Mouse (Mus musculus) thymus, postnatal 14 days (tissue): ENCODE results near the gene Tubgcp3.
"Not testable (repeated sequence)": the region's sequence is repeated elsewhere in the genome, so short reads cannot be mapped to it uniquely, and the experiment has no call there.

Source experiments
- DNase-seq: peaks from one replicate; pipeline ENCODE4 v3.0.0; 2021

Tubgcp3 gene

DNA sequence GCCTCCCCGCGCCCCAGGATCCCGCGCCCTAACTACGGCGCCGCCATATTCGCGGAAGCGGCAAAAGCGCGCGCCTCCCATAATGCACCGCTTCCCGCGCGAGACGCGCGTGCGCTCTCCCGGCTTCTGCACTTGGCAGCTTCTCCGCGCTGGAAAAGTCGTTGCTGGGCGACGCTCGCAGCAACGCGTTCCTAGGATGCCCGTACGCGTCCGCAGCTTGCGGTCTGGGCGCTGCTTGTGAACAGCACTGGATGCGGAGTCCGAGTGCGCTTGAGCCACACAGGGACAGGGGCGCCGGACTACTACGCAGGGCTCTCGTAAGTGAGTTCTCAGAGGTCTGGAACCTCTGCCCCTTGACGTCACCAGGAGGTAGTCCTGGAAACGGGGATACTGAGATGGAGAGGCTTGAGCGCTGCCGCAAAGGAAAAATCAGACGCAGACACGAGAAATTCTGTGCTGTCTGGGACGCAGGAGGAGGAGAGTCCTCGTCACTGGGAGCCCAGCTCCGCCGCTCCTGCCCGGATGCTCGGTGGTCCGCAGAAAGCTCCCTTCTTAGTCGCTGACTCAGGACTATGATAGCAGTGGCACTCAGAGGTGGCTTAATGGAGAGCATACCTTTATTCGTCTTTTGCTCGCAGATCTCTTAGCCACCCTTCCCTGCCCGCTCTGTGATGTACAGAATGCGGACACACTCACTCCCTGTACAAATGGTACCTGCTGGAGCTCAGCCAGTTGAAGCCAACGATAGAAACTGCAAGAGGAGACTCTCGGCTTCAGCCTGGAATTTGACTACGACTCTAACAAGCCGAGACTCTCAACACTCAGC, at the start of gene Tubgcp3:
Tubgcp3 (minus strand) TSS at position 193 of the 826 bp plus-strand sequence.
- DNase-seq, result peak; percentile 91

DNA sequence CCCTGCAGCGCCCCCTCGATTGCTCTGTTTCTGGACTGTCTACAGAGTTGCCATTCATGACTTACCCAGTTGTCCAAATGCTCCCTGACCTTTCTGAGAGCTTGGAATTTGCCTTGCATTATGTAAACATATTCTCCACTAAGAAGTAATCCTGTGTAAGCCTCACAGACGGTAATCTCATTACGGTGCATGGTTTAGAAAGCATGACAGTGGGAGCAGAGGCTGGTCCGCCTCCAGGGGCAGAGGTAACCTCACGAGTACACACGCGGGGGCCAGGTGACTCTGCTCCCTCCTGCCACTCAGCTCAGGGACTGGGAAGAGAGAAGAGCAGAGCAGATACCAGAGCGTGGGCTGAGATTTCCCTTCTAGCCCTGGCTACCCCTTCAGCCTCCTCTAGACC, 47.0 kb upstream of the Tubgcp3 start:
- no peak for DNase-seq

DNA sequence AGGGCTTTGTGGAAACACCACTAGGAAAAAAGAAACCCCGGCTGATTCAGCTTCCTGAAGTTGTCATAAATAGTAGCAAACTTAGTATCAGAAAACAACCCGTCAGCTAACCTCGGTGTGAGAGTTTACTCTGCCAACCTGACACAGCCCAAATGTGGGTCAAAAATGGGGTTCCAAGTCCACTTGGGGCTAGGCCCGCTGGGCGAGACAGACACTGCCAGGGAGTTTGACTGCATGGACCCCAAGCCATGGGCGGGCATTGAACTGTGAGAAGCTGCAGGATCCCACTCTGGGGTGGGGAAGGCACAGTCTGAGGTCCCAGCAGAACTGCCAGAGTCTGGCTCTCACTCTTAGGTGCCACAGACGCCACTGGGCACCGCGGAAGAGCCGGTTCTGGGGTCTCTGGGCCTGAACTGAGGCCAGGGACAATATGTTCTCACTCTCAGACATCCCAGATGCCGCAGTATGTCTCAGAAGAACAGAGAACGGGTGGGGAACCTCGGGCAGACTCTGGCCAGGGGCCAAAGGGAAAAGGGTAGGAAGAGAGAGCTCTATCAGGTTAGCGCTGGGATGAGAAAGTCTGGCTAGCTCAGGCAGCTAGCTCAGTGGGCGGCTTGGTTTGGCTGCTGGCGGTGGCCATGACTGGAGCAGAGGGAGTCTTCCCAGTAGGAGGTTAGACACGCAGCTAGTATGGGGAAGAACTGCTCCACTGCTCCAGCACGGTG, 44.0 kb upstream of the Tubgcp3 start:
- no peak for DNase-seq

DNA sequence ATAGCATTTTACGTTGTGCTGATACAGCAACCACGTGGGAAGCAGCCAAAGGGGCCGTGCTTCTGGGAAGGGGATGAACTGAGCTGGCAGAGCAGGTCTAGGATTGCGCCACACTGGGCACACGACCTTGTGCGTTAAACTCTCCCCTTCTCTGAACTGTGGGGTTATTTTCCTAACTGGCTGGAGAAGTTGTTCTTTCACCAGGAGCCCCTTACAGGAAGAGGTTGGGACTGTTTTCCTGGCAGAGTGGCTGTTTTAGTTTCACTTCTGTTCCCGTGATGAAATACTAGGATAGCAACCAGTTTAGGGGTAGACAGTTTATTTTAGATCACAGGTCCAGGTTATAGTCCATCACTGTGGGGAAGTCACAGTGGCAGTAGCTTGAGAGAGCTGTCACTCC, 39.6 kb upstream of the Tubgcp3 start:
- no peak for DNase-seq

DNA sequence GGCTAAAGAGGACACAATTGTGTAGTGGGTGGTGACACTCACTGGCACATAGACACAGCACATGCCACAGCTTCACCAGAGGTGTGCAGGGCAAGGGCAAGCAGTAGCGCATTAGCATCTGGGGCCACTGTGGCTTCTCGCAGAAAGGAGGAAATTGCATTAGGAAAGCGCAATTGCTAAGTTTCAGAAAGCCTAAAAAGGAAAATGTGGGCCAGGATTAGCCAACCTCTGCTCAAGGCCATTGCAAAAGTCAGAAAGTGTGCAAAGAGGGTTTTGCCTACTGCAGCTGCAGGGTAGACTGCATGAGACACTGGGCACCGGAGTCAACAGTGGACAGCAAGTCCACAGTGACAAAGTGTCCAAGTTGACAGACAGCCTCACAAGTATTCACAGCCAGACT, 31.5 kb upstream of the Tubgcp3 start:
- DNase-seq, result no peak

DNA sequence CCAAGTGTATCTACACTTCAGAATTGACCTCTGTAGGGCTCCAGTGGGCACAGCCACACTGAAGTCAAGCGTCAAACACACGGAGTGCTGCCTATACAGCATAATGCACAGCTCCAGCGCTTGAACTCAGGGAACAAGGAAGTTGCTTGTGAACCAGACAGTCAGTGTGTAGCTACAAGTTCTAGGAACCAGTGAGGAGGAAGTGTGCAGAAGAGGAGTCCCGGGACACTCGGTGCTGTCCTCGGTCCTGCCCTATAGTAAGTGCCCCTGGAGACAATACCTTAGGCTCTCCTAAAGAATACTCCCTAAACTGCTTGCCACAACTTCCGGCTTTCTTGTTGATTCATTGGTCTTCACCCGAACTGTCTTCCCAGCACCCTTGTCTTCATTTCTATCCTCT, 30.2 kb upstream of the Tubgcp3 start:
- no peak for DNase-seq

DNA sequence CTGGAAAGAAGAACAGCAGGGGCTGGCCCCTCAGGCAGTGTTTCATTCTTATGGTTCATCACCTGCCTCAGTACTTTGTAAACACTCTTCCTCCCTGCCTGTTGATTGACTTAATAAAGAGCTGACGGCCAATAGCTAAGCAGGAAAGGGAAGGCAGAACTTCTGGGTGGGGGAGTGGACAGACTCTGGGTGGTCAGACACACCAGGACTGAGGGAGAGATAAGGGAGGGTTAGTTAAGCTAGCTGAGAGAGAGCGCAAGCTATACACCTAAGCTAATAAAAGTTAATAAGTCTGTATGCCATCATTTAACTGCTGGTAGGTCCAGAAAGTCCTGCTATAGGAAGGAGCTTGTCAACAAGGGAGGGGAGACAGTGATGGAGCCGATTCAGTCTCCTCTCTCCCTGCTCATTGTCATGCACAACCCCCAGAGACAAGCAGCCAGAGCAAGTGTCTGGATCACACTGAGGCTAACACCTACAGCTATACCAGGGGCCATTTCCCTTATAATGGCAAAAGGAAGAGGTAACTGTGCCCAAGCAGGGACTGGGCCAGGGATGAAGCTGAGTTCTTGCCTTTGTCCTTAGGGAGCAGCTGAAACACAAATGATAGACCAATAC, 26.7 kb upstream of the Tubgcp3 start:
- DNase-seq, result no peak

DNA sequence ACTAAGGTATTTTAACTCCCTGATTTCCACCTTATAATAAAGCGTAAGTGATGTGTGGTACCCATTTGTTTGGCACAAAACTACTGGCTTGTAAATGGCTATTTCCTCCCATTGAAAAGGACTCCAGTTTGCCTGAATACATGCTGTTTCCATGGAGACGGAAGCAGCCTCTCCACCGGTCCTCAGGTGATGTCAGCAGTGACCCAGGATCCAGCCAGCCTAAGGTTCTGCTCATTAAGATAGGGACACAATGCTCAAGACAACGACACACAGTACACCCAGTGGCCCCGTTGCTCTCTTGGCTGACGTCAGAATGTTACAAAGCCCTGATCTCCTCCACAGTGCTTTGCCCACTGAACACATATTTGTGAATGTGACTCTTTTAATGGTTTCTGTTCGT, 16.8 kb upstream of the Tubgcp3 start:
- no peak for DNase-seq

DNA sequence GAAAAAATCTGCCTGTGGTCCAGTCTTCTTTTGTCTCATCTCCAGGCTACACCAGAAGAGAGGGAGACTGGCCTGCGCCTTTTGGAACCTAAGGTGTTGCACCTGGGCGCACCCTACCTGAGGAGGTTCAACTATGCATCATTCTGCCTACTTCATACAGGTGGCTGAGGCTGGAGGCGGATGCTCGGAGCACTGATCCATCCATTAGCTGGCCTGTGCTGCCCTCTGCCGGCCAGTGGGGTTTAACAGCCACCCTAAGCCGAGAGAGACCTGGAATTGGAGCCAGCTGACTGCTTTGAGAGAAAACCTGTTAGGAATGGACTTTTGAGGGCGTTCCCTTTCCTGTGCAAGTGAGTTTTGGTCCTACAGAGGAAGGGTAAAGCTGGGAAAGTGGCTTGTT, 5.5 kb upstream of the Tubgcp3 start:
- DNase-seq, result peak; percentile 81

DNA sequence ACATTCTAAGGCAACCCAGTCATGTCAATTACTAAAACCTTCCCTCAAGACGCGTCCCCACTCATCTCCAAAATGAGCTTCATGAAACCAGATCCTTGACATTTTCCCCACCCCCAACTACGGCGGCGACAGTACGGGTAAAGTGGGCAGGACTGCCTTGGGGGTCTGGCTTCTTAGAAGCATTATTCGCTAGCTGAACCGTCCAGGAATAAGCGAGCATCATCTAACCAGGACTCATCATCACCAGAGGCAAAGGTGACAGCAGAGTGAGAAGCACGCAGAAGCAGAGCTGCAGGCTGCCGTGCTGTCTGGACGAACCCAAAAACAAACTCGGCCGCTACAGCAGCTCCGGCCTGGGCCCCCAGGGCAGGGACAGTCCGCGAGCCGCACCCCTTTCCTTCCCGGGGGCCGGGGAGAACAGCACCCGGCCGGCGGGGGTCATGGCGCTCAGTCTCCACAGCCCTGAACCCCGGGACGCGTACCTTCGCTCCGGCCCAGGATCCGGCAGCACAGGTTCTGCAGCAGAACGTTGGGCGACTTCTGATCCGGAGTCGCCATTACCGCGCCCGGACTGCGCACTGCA, 484 bp downstream of the Tubgcp3 start:
- DNase-seq, result no peak

DNA sequence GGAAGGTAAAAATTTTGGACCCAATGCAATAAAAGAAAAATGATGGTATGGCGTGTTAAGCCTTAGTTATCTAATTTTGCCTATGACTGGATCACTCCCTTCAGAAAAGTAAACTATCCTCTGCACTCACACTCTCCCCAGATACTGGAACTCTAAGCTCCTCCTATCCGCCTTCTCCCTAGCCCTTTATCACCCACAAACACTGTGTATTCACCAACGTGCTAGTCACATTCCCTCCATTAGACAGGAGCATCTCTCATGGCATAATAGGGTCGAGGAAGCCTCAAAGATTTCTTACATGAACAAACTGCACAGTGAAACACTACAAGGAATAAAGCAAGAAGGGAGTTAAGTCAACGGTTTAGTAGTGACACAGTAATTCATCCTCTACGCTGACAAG, 1.1 kb downstream of the Tubgcp3 start:
- DNase-seq, result no peak

DNA sequence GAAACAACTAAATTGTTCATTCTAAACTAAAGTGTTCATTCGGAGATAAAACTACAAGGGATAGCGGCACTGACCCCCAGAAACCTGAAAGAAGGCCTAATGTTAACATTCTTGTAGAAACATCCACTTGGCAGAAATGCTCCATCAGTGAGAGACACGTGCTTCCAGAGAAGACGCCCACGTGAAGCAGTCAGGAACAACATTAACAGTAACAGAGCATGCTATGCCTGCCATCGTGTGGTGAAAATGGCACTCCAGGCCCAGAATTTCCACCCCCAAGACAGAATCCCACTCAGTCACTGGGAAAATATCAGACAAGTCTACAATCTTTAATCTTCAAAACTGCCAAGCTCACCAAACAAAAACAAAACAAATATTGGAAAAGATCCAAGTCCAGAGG, 3.2 kb downstream of the Tubgcp3 start:
- DNase-seq, result no peak

DNA sequence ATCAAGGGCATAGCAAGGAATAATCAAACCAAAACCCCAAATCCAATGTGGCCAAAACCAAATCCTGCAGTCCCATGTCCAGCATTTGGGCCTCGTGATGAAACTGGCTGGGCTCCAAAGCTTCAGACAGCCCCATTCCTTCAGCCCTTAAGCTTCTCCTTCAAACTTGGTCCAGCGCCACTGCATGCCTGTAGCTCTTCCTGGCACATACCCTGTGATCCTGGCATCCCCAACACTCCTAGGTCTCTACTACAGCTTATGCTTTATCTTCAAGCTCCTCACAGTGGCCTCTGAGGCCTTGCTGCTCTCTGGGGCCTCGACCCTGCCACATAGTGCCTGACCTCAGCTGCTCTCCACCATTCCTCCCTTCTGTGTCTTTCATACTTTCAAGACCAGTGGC, 5.5 kb downstream of the Tubgcp3 start:
- not testable (repeated sequence) for DNase-seq

DNA sequence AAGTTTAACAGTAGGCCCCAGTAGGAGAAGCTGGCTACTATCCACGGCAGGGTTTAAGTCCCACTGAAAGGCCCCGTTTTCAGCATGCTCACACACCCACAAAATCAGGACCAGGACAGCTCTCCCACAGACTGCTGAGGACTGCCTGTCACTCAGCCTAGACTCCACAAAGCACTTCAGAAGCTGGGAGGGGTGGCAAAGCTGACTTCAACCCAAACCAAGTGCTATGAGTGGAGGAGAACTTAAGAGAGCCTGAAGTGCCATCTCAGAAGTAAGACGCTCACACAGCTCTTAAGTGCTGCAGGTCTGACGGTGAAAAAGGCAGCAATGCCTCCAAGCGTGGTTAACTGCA, 9.0 kb downstream of the Tubgcp3 start:
- no peak for DNase-seq

DNA sequence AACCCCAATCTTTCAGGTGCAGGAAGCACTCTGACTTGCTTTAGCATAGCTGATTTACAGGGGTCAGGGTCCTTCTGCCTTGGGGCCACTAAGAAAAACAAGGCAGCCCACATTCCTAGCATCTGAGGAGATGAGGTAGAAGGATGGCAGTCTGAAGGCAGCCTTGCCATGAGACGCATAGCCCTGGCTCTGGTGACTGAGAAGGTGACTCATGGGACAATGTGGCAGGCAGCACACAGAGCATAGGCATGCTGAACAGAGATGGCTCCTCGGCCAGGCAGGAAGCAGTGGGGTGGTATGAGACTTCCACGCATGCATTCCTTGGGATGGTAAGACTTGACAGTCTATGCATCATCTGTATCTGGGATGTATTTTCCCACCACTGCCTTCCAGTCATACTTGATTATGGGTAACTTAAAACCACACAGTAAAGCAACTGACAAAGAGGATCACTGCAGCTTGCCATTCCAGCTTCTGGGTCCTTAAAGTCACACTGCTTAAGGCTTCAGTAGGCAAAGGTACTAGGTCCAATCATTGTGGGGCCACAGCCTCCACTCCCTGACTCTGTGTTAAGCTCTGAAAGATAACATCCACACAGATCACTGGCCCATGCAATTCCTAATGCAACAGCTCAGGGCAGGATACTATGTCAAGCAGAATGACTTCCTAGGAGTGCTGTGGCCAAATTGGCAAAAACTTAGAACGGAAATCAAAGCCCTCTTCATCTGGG, 9.5 kb downstream of the Tubgcp3 start:
- DNase-seq, result no peak

DNA sequence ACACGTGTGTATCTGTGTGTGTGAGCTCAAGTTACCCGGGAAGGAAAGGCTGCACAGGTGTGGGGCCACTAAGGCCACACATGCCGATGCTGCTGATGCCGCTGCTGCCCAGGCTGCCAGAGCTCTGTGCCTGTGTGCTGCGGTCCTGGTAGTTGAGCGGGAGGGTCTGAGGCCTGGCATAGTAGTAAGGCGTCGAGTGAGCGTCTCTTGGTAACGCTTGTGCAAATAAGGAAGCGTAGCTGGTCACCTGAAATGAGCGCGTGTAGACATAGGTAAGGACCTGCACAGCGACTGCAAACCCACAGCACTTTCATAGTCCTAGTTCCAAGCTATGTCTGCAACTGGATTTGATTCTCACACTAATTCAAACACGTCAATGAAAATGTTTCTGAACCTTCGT, 14.6 kb downstream of the Tubgcp3 start:
- no peak for DNase-seq

DNA sequence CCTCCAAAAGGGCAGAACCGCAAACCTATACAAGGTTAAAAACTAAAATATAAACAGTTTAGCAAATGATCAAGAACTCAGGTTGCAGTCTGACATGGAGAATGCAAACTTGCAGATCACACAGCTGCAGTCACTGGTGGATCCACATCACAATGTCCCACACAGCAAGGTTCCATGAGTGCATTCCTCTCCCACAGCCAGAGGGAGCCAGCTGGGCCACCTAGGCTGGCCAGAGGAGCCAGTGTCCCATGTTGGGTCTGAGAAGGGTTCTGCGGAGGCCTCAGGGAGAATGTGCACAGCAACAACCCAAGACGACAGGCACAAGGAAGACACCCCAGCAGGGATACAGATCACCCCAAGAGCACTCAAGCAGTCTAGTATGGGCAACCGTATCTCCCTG, 20.8 kb downstream of the Tubgcp3 start:
- DNase-seq, result no peak

DNA sequence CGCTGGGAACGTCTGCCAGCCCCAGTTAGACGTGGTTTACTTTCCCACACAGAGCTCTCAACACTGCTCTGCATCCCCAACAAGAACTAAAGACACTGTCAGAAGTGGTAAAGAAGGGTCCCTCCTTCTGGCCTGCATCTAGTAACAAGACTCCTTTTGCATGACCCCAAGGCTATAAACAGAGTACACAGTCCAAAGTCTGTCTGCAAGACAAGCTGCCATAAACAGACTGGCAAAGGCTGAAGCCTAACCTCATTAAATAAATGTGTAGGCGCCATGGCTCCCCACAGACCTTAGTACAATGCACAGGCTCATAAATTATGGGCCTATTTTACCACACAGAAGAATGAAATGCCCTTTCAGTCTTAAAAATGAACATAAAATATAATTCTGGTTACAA, 21.6 kb downstream of the Tubgcp3 start:
- no peak for DNase-seq

DNA sequence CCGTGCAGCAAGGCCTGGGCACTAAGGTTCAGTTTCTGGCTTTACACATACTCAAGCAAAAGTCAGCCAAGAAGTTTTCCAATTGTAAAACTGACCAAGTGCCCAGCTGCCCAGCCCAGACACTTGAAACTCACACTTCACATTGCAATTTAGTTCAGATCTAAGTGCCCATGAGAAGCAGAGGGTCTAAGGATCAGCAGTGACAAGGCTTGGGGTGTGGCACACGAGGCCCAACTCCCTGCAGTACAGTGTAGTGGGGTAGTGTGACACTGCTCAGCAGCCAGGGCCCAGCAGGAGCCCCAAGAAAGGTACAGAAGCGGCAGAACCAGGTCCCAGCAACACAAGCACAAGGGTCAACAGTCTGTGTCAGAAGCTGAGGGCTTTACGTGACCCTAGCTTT, 23.1 kb downstream of the Tubgcp3 start:
- DNase-seq, result no peak

DNA sequence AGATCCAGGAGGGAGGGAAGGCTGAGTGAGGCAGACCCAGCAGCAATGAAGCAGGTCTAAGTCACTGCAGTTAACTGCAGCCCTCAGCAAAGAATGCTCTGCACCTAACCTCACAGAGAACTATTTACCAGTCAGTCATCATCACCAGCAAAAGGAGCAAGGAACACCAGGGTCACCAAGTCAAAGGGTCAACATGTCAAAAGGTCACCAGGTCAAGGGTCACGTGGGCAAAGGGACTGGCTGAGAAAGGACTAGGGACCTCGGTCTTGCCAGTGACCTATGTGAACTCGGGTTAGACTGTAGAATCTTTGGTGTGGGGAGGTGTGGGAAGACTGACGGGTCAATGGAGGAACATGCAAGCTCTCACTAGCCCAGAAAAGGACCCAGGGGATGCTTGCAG, 25.5 kb downstream of the Tubgcp3 start:
- no peak for DNase-seq

DNA sequence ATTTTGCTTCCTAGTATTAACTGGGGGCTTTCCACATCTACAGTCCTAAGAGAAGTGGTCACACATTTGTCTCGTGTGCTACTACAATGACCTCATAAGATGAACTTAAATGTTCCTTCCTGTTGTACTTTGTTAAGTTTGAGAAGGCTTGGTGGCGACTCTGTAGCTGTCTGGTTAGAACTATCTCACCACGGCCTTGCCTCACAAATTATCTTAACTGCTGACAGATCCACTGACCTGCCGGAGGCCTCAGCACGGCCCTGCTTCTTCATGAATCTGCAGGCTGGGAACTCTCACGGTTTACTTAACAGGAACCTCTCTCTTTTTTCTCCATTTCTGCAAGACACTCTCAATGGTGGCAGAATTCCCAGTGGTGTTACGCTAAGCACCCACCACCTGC, 27.2 kb downstream of the Tubgcp3 start:
- no peak for DNase-seq

DNA sequence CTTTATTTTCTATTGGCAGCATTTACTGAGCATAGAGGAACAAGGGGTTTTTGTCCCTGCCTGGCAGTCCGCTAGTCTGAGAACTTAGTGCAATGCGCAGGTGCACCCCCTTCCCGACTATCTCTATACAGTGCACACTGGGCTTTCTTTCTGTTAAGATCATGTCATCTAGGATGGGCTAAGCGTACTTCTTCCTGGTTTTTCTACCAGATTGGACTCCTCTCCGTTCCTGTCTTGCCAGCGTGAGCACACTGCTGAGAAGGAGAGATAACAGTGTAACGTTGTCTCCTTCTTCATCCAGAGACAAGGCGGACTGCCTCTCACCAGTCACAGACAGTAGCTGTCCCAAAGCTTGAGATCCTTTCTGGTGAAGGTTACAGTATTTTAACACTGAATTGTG, 27.7 kb downstream of the Tubgcp3 start:
- no peak for DNase-seq

DNA sequence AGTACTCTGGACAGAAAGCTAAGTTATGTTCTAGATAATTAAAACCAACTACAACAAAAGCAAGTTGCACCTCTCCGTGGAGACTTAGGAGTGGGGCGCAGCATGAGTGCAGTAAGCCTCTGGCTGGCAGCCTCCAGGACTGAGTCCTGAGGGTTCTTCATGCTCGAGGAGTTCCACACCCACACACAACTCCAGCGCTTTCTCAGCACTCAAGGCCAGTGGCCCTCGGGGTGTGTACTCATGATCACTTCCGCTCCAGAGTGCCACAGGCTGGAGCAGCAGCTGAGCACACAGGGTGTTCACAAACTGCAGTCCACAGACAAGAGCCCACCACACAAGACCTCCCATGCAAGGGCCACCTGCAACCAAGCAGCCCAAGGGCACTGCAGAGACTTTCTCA, 30.5 kb downstream of the Tubgcp3 start:
- no peak for DNase-seq
